Mouse (Mus musculus) kidney, embryonic 14.5 days (tissue): ENCODE data around the gene Cox6b2. TPM values are rescaled to one million over a fixed set of nuclear protein-coding genes. Genes with fewer than 3 reads are reported as not detected.

ENCODE experiments used
- ATAC-seq: fragments of 200-750 bp; cut with Nextera tagmentation; 2 replicates; pipeline ENCODE4 v1.8.0; 2017; ENCODE audit warnings: moderate number of reproducible peaks, mild to moderate bottlenecking, moderate TSS enrichment, moderate library complexity; ENCODE audit not compliant: low FRiP score, low TSS enrichment
- H3K27ac ChIP-seq: fragments of 300-500 bp; sonication (generic); 2 replicates; pipeline ENCODE4 v1.5.1; 2014; ENCODE audit warnings: low read depth, mild to moderate bottlenecking, low read length, moderate library complexity, mixed read lengths
- H3K27me3 ChIP-seq: fragments of 300-500 bp; sonication (generic); 2 replicates; pipeline ENCODE4 v1.6.1; 2014; ENCODE audit warnings: mild to moderate bottlenecking, low read length; ENCODE audit not compliant: control insufficient read depth, insufficient read depth
- H3K36me3 ChIP-seq: fragments of 300-500 bp; sonication (generic); 2 replicates; pipeline ENCODE4 v1.6.1; 2014; ENCODE audit warnings: low read length, mixed read lengths; ENCODE audit not compliant: control insufficient read depth, insufficient read depth
- H3K4me1 ChIP-seq: fragments of 300-500 bp; sonication (generic); 2 replicates; pipeline ENCODE4 v1.6.1; 2014; ENCODE audit warnings: low read length, mixed read lengths; ENCODE audit not compliant: control insufficient read depth, insufficient read depth
- H3K4me2 ChIP-seq: fragments of 300-500 bp; sonication (generic); replicated peaks from 2 replicates; pipeline ENCODE4 v1.6.1; 2014; ENCODE audit warnings: low read depth, mild to moderate bottlenecking, low read length
- H3K4me3 ChIP-seq: fragments of 300-500 bp; sonication (generic); 2 replicates; pipeline ENCODE4 v1.5.1; 2014; ENCODE audit warnings: mild to moderate bottlenecking, low read length
- H3K9ac ChIP-seq: fragments of 300-500 bp; sonication (generic); 2 replicates; pipeline ENCODE4 v1.6.1; 2014; ENCODE audit warnings: low read depth, mild to moderate bottlenecking, low read length, moderate library complexity
- H3K9me3 ChIP-seq: fragments of 300-500 bp; sonication (generic); 2 replicates; pipeline ENCODE4 v1.6.1; 2016; ENCODE audit warnings: low read length; ENCODE audit not compliant: control insufficient read depth
- WGBS: fragments of 180-500 bp; shearing (Covaris S2); extraction: QIAGEN DNeasy Blood & Tissue Kit; methylation state at CpG from one replicate; pipeline ENCODE4 v1.1.7; 2014; 5-methylcytosine and 5-hydroxymethylcytosine counted together
- polyA plus RNA-seq: library from polyadenylated mRNA; unstranded; fragments of >200 nt; fragmentation: Nextera tagmentation; extraction: Ambion mirVana; gene quantifications from 2 replicates; pipeline ENCODE4 v1.2.1, GENCODE M21; 2014

Cox6b2 gene
- polyA plus RNA-seq, 1 experiment from 2014 or later = 47.1 TPM

- Histone ChIP-seq H3K4me2 (no peak overlapping the region), H3K27ac (no peak overlapping the region), H3K4me1 (no peaks in the 10 kb centered on the region), H3K9me3 (no peaks in the 10 kb centered on the region), H3K4me3 (no peak overlapping the region), H3K36me3 (peaks cover 50% of the 10 kb centered on the region), H3K9ac (no peak overlapping the region), H3K27me3 (no peaks in the 10 kb centered on the region)
- 92% methylated on average over 7 of the region's 7 CpGs for WGBS
- 0 out of 2 replicates have a peak, but pooled peaks have one; percentile 6 for ATAC-seq
Observed at GRCm38 (mm10) chr7:4703195-4703594, 49.7 kb downstream of the Cox6b2 start.

- peak; percentile 40; the same call in 1 of the 2 replicates for ATAC-seq
- 53% methylated on average over 8 of the region's 8 CpGs for WGBS
- H3K36me3 ChIP-seq = peaks cover 47% of the 10 kb centered on the region
- H3K9me3 ChIP-seq = no peaks in the 10 kb centered on the region
- H3K4me1 ChIP-seq = no peaks in the 10 kb centered on the region
- no peak overlapping the region for H3K4me2 ChIP-seq
- H3K27ac ChIP-seq = no peak overlapping the region
- no peaks in the 10 kb centered on the region for H3K27me3 ChIP-seq
- no peak overlapping the region for H3K4me3 ChIP-seq
- H3K9ac ChIP-seq = no peak overlapping the region
Observed at GRCm38 (mm10) chr7:4702334-4702733, 50.6 kb downstream of the Cox6b2 start.

Other genes starting within 250 kb of the Cox6b2 start
- gene Tnnt1, start 236.7 kb downstream of the Cox6b2 start, polyA plus RNA-seq = 13.4 and 20.6 TPM in 2 replicates
- 4.9 and 8.1 TPM in 2 replicates for gene Tnni3, start 228.9 kb downstream of the Cox6b2 start, polyA plus RNA-seq
- gene Dnaaf3, start 220.6 kb downstream of the Cox6b2 start, polyA plus RNA-seq = 1.3 and 2.4 TPM in 2 replicates
- gene Syt5, start 205.6 kb downstream of the Cox6b2 start, polyA plus RNA-seq = 5.3 and 5.5 TPM in 2 replicates
- 0.09 TPM in 1 of 2 replicates, not detected in the other for gene Ptprh, start 149.1 kb downstream of the Cox6b2 start, polyA plus RNA-seq
- 1.0 and 1.4 TPM in 2 replicates for gene Tmem86b, start 121.7 kb downstream of the Cox6b2 start, polyA plus RNA-seq
- gene Ppp6r1, start 94.1 kb downstream of the Cox6b2 start, polyA plus RNA-seq = 8.3 and 10.2 TPM in 2 replicates
- gene Hspbp1, start 68.0 kb downstream of the Cox6b2 start, polyA plus RNA-seq = 113 and 140 TPM in 2 replicates
- gene Brsk1, start 62.5 kb downstream of the Cox6b2 start, polyA plus RNA-seq = 1.9 and 3.0 TPM in 2 replicates
- gene Tmem150b, start 27.8 kb downstream of the Cox6b2 start, polyA plus RNA-seq = 0.14 TPM in 1 of 2 replicates, not detected in the other
- 59.3 and 69.2 TPM in 2 replicates for gene Kmt5c, start 13.0 kb downstream of the Cox6b2 start, polyA plus RNA-seq
- not detected in 2 replicates for gene Fam71e2, start 18.2 kb upstream of the Cox6b2 start, polyA plus RNA-seq
- 0.31 TPM in 1 of 2 replicates, not detected in the other for gene Il11, start 29.8 kb upstream of the Cox6b2 start, polyA plus RNA-seq
- 0.63 TPM in 1 of 2 replicates, not detected in the other for gene Tmem190, start 29.8 kb upstream of the Cox6b2 start, polyA plus RNA-seq
- gene Tmem238, start 36.6 kb upstream of the Cox6b2 start, polyA plus RNA-seq = 6.9 and 8.2 TPM in 2 replicates
- 251 and 292 TPM in 2 replicates for gene Rpl28, start 39.8 kb upstream of the Cox6b2 start, polyA plus RNA-seq
- gene Ube2s, start 59.5 kb upstream of the Cox6b2 start, polyA plus RNA-seq = 465 and 546 TPM in 2 replicates
- gene Shisa7, start 91.6 kb upstream of the Cox6b2 start, polyA plus RNA-seq = 0.89 and 1.1 TPM in 2 replicates
- gene Isoc2b, start 117.2 kb upstream of the Cox6b2 start, polyA plus RNA-seq = 4.5 and 8.3 TPM in 2 replicates
- gene Isoc2a, start 124.1 kb upstream of the Cox6b2 start, polyA plus RNA-seq = 0.95 and 1.3 TPM in 2 replicates
- gene Gm36210, start 153.4 kb upstream of the Cox6b2 start, polyA plus RNA-seq = 0.22 TPM in 1 of 2 replicates, not detected in the other
- gene Zfp628, start 162.1 kb upstream of the Cox6b2 start, polyA plus RNA-seq = 4.5 and 5.2 TPM in 2 replicates
- 3.1 and 3.6 TPM in 2 replicates for gene Nat14, start 168.9 kb upstream of the Cox6b2 start, polyA plus RNA-seq
- gene Ssc5d, start 172.7 kb upstream of the Cox6b2 start, polyA plus RNA-seq = 1.1 and 2.5 TPM in 2 replicates
- gene Sbk2, start 211.3 kb upstream of the Cox6b2 start, polyA plus RNA-seq = 0.43 TPM in 1 of 2 replicates, not detected in the other
- 0.06 TPM in 1 of 2 replicates, not detected in the other for gene Sbk3, start 218.1 kb upstream of the Cox6b2 start, polyA plus RNA-seq
- 36.6 and 41.6 TPM in 2 replicates for gene Zfp579, start 243.1 kb upstream of the Cox6b2 start, polyA plus RNA-seq